Mouse (Mus musculus) ES-E14 (cell line): ENCODE measurements around the gene Npm3. TPM values are rescaled to one million over a fixed set of nuclear protein-coding genes. Genes with fewer than 3 reads are reported as not detected.

Experiments
- DNase-seq: peaks from one replicate; pipeline ENCODE4 v3.0.0-alpha.2; 2013; ENCODE audit warnings: low read depth, low spot score
- H3K27ac ChIP-seq: 2 replicates; pipeline ENCODE4 v1.5.1; 2012; ENCODE audit warnings: low read depth, mild to moderate bottlenecking, low read length, moderate library complexity, mixed read lengths; ENCODE audit not compliant: poor library complexity, insufficient read depth, severe bottlenecking
- H3K36me3 ChIP-seq: 2 replicates; pipeline ENCODE4 v1.6.1; 2012; ENCODE audit warnings: mild to moderate bottlenecking, low read length, moderate library complexity, mixed read lengths; ENCODE audit not compliant: control insufficient read depth, poor library complexity, insufficient read depth, severe bottlenecking
- H3K4me1 ChIP-seq, 2 experiments: fragments of 150-350 bp in 1 of 2; sonication (generic) in 1 of 2; 2 replicates each; pipeline ENCODE4 v1.6.1; 2012; ENCODE audit warnings: low read length in 2 of 2, mild to moderate bottlenecking in 1 of 2, mixed read lengths in 1 of 2; ENCODE audit not compliant: control insufficient read depth in 2 of 2, insufficient read depth in 2 of 2, poor library complexity in 1 of 2
- H3K4me3 ChIP-seq, 2 experiments: fragments of 150-350 bp in 1 of 2; sonication (generic) in 1 of 2; 2 replicates each; pipeline ENCODE4 v1.5.1; 2012; ENCODE audit warnings: low read length in 2 of 2, low read depth in 1 of 2, mild to moderate bottlenecking in 1 of 2, mixed read lengths in 1 of 2; ENCODE audit not compliant: insufficient read depth in 1 of 2, poor library complexity in 1 of 2, severe bottlenecking in 1 of 2
- H3K9ac ChIP-seq: 2 replicates; pipeline ENCODE4 v1.6.1; 2012; ENCODE audit warnings: low read depth, mild to moderate bottlenecking, low read length, mixed read lengths; ENCODE audit not compliant: poor library complexity, insufficient read depth, severe bottlenecking
- H3K9me3 ChIP-seq: fragments of 150-350 bp; sonication (generic); 2 replicates; pipeline ENCODE4 v1.6.1; 2012; ENCODE audit warnings: low read depth, mild to moderate bottlenecking, low read length; ENCODE audit not compliant: control insufficient read depth, insufficient read depth
- CHD2 ChIP-seq: IDR thresholded peaks from 2 replicates; pipeline ENCODE4 v1.6.1; 2014; ENCODE audit warnings: mild to moderate bottlenecking, low read depth, low read length, inconsistent platforms
- HCFC1 ChIP-seq: IDR thresholded peaks from 2 replicates; pipeline ENCODE4 v1.6.1; 2012; ENCODE audit warnings: low read length, inconsistent platforms, borderline replicate concordance; ENCODE audit not compliant: insufficient read depth
- MAFK ChIP-seq: IDR thresholded peaks from 2 replicates; pipeline ENCODE4 v1.6.1; 2014; ENCODE audit warnings: mild to moderate bottlenecking, low read depth, low read length, inconsistent platforms; ENCODE audit not compliant: insufficient read depth
- ZC3H11A ChIP-seq: IDR thresholded peaks from 2 replicates; pipeline ENCODE4 v1.6.1; 2012; ENCODE audit warnings: low read depth, mild to moderate bottlenecking, inconsistent platforms, low read length, borderline replicate concordance
- ZNF384 ChIP-seq: IDR thresholded peaks from 2 replicates; pipeline ENCODE4 v1.6.1; 2012; ENCODE audit warnings: low read depth, low read length, inconsistent platforms
- in situ Hi-C, 2 experiments: fragments of 600-800 bp; cut with MboI; formaldehyde crosslinking; loops; one replicate each; pipeline ENCODE4 v1.15.1; 2025; ENCODE audit warnings: low sequenced_read_pairs in 2 of 2, inconsistent platforms in 1 of 2; ENCODE audit not compliant: unreplicated experiment in 2 of 2
- total RNA-seq: library from RNA; depleted of rRNA; stranded (reverse); fragments of 300-350 nt; gene quantifications from 2 replicates; pipeline ENCODE4 v1.2.3, GENCODE M21; 2012; rRNA removed

Npm3 gene
- total RNA-seq, 1 experiment: 142 TPM

DNA sequence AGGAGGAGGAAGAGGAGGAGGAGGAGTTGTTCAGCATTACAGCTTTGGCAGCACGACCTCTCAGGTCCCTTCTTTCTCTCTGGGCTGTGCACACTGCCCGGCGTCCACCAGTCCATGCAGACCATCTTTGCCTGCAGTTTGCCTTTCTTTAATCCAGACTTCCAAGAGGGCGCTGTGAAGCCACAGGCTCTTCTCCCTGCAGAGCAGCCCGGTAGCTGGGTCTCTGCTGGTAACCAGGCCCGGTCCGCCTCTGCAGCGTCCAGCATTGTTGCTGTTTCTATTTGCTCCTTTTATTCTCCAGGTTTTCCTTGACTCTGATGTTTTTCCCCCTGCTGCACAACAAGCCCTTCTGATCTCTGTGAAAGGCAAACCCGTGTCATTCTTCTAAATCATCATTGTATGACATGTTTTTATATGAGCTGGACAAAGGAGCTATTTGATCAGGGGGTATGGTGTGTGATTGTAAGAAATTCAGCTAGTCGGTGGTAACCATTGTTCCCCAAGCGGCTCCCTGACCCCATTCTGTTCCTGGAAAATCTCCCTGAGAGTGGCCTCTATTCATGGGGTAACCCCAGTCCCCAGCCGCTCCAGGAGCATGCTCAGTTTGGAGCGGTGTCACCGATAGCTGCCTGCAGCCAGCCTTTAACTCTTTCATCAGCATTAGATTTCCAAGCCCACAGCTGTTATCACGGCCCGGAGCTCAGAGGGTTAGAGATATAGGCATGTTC, 31.7 kb downstream of the Npm3 start:
- H3K27ac ChIP-seq: no peak overlapping the region
- H3K36me3 ChIP-seq: no peaks in the 10 kb centered on the region
- H3K9ac ChIP-seq: no peak overlapping the region
- no peak for TF ChIP-seq HCFC1
- TF ChIP-seq MAFK: no peak
- no peak for TF ChIP-seq ZC3H11A
- TF ChIP-seq CHD2: no peak
- no peak for TF ChIP-seq ZNF384
- no peak for DNase-seq
- H3K4me3 ChIP-seq: no peak overlapping the region
- H3K9me3 ChIP-seq: no peaks in the 10 kb centered on the region
- peaks cover 0 to 2% of the 10 kb centered on the region in 2 experiments; a peak in 1 of 4 replicates for H3K4me1 ChIP-seq
- in situ Hi-C loops: no loop called here

DNA sequence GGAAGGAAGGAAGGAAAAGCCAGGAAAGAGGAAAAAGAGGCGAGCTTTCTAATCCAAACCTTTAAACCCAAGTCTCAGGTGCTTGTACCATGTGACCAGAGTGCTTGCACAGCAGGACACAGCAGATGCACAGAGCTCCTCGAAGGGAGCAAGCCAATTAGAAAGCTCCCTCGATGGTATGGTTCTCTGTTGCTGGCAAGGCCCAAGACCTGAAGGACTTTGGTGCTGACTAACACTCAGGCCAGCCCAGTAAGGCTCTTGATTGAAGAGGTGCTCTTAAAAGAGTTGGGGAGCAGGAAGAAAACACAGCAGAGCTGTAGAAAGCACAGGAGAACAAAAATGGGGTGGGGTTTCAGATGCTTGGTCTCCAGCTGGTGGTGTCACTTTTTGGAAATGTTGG, 40.7 kb downstream of the Npm3 start:
- no peak for DNase-seq
- no peak overlapping the region for H3K9ac ChIP-seq
- no peak for TF ChIP-seq CHD2
- TF ChIP-seq ZC3H11A: no peak
- TF ChIP-seq MAFK: no peak
- TF ChIP-seq HCFC1: no peak
- TF ChIP-seq ZNF384: no peak
- H3K4me3 ChIP-seq: no peak overlapping the region
- H3K4me1 ChIP-seq: no peaks in the 10 kb centered on the region
- no peaks in the 10 kb centered on the region for H3K9me3 ChIP-seq
- no peak overlapping the region for H3K27ac ChIP-seq
- in situ Hi-C loops: no loop called here
- no peaks in the 10 kb centered on the region for H3K36me3 ChIP-seq

Other genes starting within 250 kb of the Npm3 start
- gene Poll, start 189.1 kb downstream of the Npm3 start, total RNA-seq: 13.4 and 16.0 TPM in 2 replicates
- gene Gm17018, start 189.0 kb downstream of the Npm3 start, total RNA-seq: 15.0 and 17.5 TPM in 2 replicates
- 6.0 and 6.3 TPM in 2 replicates for gene Fbxw4, start 89.3 kb downstream of the Npm3 start, total RNA-seq
- gene Fgf8, start 6.7 kb downstream of the Npm3 start, total RNA-seq: 1.1 and 1.5 TPM in 2 replicates
- gene Mgea5, start 34.2 kb upstream of the Npm3 start, total RNA-seq: 86.7 and 94.7 TPM in 2 replicates
- gene Kcnip2, start 66.5 kb upstream of the Npm3 start, total RNA-seq: 0.85 and 3.4 TPM in 2 replicates
- gene Armh3, start 248.9 kb upstream of the Npm3 start, total RNA-seq: 8.0 and 10.1 TPM in 2 replicates